Mouse (Mus musculus) heart, adult 2 months (tissue): ENCODE data around the gene Naaladl2.

ENCODE experiments used
- CTCF ChIP-seq: fragments of 200-600 bp; IDR thresholded peaks from 2 replicates; pipeline ENCODE4 v1.8.1; 2022; ENCODE audit warnings: antibody characterized with exemption, mild to moderate bottlenecking, moderate library complexity
- EP300 ChIP-seq: fragments of 200-500 bp; IDR thresholded peaks from 2 replicates; pipeline ENCODE4 v1.6.1; 2011; ENCODE audit warnings: low read depth, low read length, control low read depth; ENCODE audit not compliant: insufficient read depth
- POLR2A ChIP-seq: fragments of 200-500 bp; IDR thresholded peaks from 2 replicates; pipeline ENCODE4 v1.6.1; 2011; ENCODE audit warnings: mild to moderate bottlenecking, low read depth, low read length, control low read depth; ENCODE audit not compliant: insufficient read depth

DNA sequence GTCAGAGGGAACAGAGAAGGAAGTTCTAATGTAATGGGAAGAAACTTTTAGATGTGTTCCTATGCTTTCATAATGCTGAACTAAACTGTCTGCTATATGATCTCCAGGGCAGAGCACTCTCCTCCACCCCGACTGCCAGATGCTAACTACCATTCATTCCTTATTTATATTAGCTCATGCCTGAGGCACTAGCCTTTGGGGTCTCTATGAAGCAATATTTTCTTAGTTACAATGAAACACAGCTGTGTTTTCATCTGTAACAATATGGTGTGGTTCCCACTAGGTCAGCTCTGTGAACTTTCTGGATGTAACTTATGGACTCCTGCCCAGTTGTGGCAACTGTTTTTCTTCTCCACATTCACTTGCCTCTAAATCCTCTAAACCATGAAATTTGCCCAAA, 514.0 kb downstream of the Naaladl2 start:
- TF ChIP-seq CTCF: no peak
- TF ChIP-seq POLR2A: no peak
- no peak for TF ChIP-seq EP300
